Mouse (Mus musculus) C2C12 (cell line): Measurements from ENCODE around the gene Ceacam1.

ENCODE experiments used
- CEBPB ChIP-seq: IDR thresholded peaks from one replicate; pipeline ENCODE4 v1.6.1; 2011; ENCODE audit warnings: low read depth, mild to moderate bottlenecking, control low read depth, moderate library complexity
- CTCF ChIP-seq: IDR thresholded peaks from one replicate; pipeline ENCODE4 v1.5.1; 2011; ENCODE audit not compliant: control insufficient read depth, insufficient read depth, insufficient read length
- MAX ChIP-seq: IDR thresholded peaks from one replicate; pipeline ENCODE4 v1.6.1; 2011; ENCODE audit warnings: mild to moderate bottlenecking, control low read depth
- MYOD1 ChIP-seq: IDR thresholded peaks from one replicate; pipeline ENCODE4 v1.6.1; 2011; ENCODE audit warnings: low read depth; ENCODE audit not compliant: control insufficient read depth, insufficient read length
- MYOG ChIP-seq: IDR thresholded peaks from one replicate; pipeline ENCODE4 v1.6.1; 2011; ENCODE audit not compliant: control insufficient read depth, insufficient read length; ENCODE audit errors: extremely low read depth
- USF1 ChIP-seq: IDR thresholded peaks from one replicate; pipeline ENCODE4 v1.6.1; 2011; ENCODE audit warnings: low read depth, mild to moderate bottlenecking, control low read depth, moderate library complexity

GRCm38 (mm10) chr7:25439124-25439822 lies 38.1 kb downstream of the Ceacam1 start:
- TF ChIP-seq CTCF: no peak
- TF ChIP-seq USF1: no peak
- no peak for TF ChIP-seq MAX
- TF ChIP-seq MYOD1: no peak
- no peak for TF ChIP-seq CEBPB
- no peak for TF ChIP-seq MYOG
